Mouse (Mus musculus): ENCODE measurements at regions not wholly inside any gene's neighbourhood (a gene's known extent, or its start where the extent isn't known, plus 50 kb on each side); places are given as distances from the start of the nearest gene placed in this dataset.

- Histone ChIP-seq H3K9ac (no peak overlapping the region), H3K27me3 (no peaks in the 10 kb centered on the region), H3K9me3 (replicated peaks) (no peaks in the 10 kb centered on the region), H3K4me3 (no peak overlapping the region), H3K4me1 (replicated peaks) (no peaks in the 10 kb centered on the region), H3K36me3 (no peaks in the 10 kb centered on the region), H3K27ac (no peak overlapping the region), H3K4me2 (no peak overlapping the region)
- 71% methylated on average over 2 of the region's 2 CpGs for WGBS
- ATAC-seq (replicated peaks; ENCODE audit: insufficient number of reproducible peaks, insufficient read depth, low FRiP score, low read depth): no peak
Observed at GRCm38 (mm10) chr12:26877691-26878121, 408.7 kb downstream of the Cmpk2 start.

GRCm38 (mm10) chr12:26877284-26877683, 408.3 kb downstream of the Cmpk2 start:
- no peak for ATAC-seq (replicated peaks; ENCODE audit: insufficient number of reproducible peaks, insufficient read depth, low FRiP score, low read depth)
- Histone ChIP-seq H3K4me1 (replicated peaks) (no peaks in the 10 kb centered on the region), H3K9me3 (replicated peaks) (no peaks in the 10 kb centered on the region), H3K36me3 (no peaks in the 10 kb centered on the region), H3K27me3 (no peaks in the 10 kb centered on the region), H3K9ac (no peak overlapping the region), H3K4me2 (no peak overlapping the region), H3K27ac (no peak overlapping the region), H3K4me3 (no peak overlapping the region)
- WGBS: 79% methylated on average over 3 of the region's 3 CpGs

GRCm38 (mm10) chr12:26872466-26872865, 403.5 kb downstream of the Cmpk2 start:
- no peaks in the 10 kb centered on the region for H3K27me3 ChIP-seq
- H3K36me3 ChIP-seq: no peaks in the 10 kb centered on the region
- 42% methylated on average over 3 of the region's 3 CpGs for WGBS
- H3K9me3 ChIP-seq (replicated peaks): no peaks in the 10 kb centered on the region
- no peak overlapping the region for H3K4me3 ChIP-seq
- no peak overlapping the region for H3K4me2 ChIP-seq
- H3K27ac ChIP-seq: no peak overlapping the region
- H3K4me1 ChIP-seq (replicated peaks): no peaks in the 10 kb centered on the region
- ATAC-seq (replicated peaks; ENCODE audit: insufficient number of reproducible peaks, insufficient read depth, low FRiP score, low read depth): no peak
- H3K9ac ChIP-seq: no peak overlapping the region

- Histone ChIP-seq H3K4me1 (replicated peaks) (no peaks in the 10 kb centered on the region), H3K27ac (no peak overlapping the region), H3K4me2 (no peak overlapping the region), H3K36me3 (no peaks in the 10 kb centered on the region), H3K9me3 (replicated peaks) (no peaks in the 10 kb centered on the region), H3K4me3 (no peak overlapping the region), H3K27me3 (no peaks in the 10 kb centered on the region), H3K9ac (no peak overlapping the region)
- 80% methylated on average over 6 of the region's 6 CpGs for WGBS
- ATAC-seq (replicated peaks; ENCODE audit: insufficient number of reproducible peaks, insufficient read depth, low FRiP score, low read depth): no peak
Observed at GRCm38 (mm10) chr12:26867731-26868130, 398.7 kb downstream of the Cmpk2 start.

GRCm38 (mm10) chr12:26855091-26855516, 386.1 kb downstream of the Cmpk2 start:
- ATAC-seq (replicated peaks; ENCODE audit: insufficient number of reproducible peaks, insufficient read depth, low FRiP score, low read depth): no peak

GRCm38 (mm10) chr12:26844917-26845316, 375.9 kb downstream of the Cmpk2 start:
- WGBS: 76% methylated on average over 12 of the region's 12 CpGs
- Histone ChIP-seq H3K36me3 (no peaks in the 10 kb centered on the region), H3K4me1 (replicated peaks) (no peaks in the 10 kb centered on the region), H3K9ac (no peak overlapping the region), H3K4me2 (no peak overlapping the region), H3K9me3 (replicated peaks) (no peaks in the 10 kb centered on the region), H3K27me3 (no peaks in the 10 kb centered on the region), H3K4me3 (no peak overlapping the region), H3K27ac (no peak overlapping the region)
- no peak for ATAC-seq (replicated peaks; ENCODE audit: insufficient number of reproducible peaks, insufficient read depth, low FRiP score, low read depth)

More at GRCm38 (mm10) chr12:26855091-26855516, 386.1 kb downstream of the Cmpk2 start:
- 0 out of 2 replicates have a peak, but pooled peaks cover 4% of the 10 kb centered on the region for H3K9me3 ChIP-seq (replicated peaks)
- 0 out of 2 replicates have a peak, but pooled peaks cover 5% of the 10 kb centered on the region for H3K4me1 ChIP-seq (replicated peaks)
- no peaks in the 10 kb centered on the region for H3K36me3 ChIP-seq
- H3K4me3 ChIP-seq: no peak overlapping the region
- H3K4me2 ChIP-seq: no peak overlapping the region
- no peak overlapping the region for H3K9ac ChIP-seq
- no peak overlapping the region for H3K27ac ChIP-seq
- no peaks in the 10 kb centered on the region for H3K27me3 ChIP-seq
- WGBS: 19% methylated on average over 1 of the region's 1 CpGs

GRCm38 (mm10) chr12:26842696-26843095, 373.7 kb downstream of the Cmpk2 start:
- Histone ChIP-seq H3K27ac (no peak overlapping the region), H3K4me2 (no peak overlapping the region), H3K27me3 (no peaks in the 10 kb centered on the region), H3K36me3 (no peaks in the 10 kb centered on the region), H3K9me3 (replicated peaks) (no peaks in the 10 kb centered on the region), H3K4me1 (replicated peaks) (no peaks in the 10 kb centered on the region), H3K9ac (no peak overlapping the region), H3K4me3 (no peak overlapping the region)
- WGBS: 21% methylated on average over 5 of the region's 5 CpGs
- ATAC-seq (replicated peaks; ENCODE audit: insufficient number of reproducible peaks, insufficient read depth, low FRiP score, low read depth): no peak

GRCm38 (mm10) chr12:26821257-26821968, 352.4 kb downstream of the Cmpk2 start:
- H3K9me3 ChIP-seq (replicated peaks): no peaks in the 10 kb centered on the region
- no peaks in the 10 kb centered on the region for H3K36me3 ChIP-seq
- no peak for ATAC-seq (replicated peaks; ENCODE audit: insufficient number of reproducible peaks, insufficient read depth, low FRiP score, low read depth)
- no peak overlapping the region for H3K27ac ChIP-seq
- no peaks in the 10 kb centered on the region for H3K27me3 ChIP-seq
- H3K4me2 ChIP-seq: no peak overlapping the region
- 80% methylated on average over 3 of the region's 3 CpGs for WGBS
- no peaks in the 10 kb centered on the region for H3K4me1 ChIP-seq (replicated peaks)
- H3K4me3 ChIP-seq: no peak overlapping the region
- no peak overlapping the region for H3K9ac ChIP-seq

- Histone ChIP-seq H3K36me3 (no peaks in the 10 kb centered on the region), H3K4me3 (no peak overlapping the region), H3K27me3 (no peaks in the 10 kb centered on the region), H3K9me3 (replicated peaks) (no peaks in the 10 kb centered on the region), H3K4me2 (no peak overlapping the region), H3K27ac (no peak overlapping the region), H3K9ac (no peak overlapping the region), H3K4me1 (replicated peaks) (no peaks in the 10 kb centered on the region)
- no peak for ATAC-seq (replicated peaks; ENCODE audit: insufficient number of reproducible peaks, insufficient read depth, low FRiP score, low read depth)
- WGBS: 86% methylated on average over 3 of the region's 3 CpGs
Observed at GRCm38 (mm10) chr12:26817866-26818265, 348.9 kb downstream of the Cmpk2 start.

GRCm38 (mm10) chr12:26815771-26816170, 346.8 kb downstream of the Cmpk2 start:
- ATAC-seq (replicated peaks; ENCODE audit: insufficient number of reproducible peaks, insufficient read depth, low FRiP score, low read depth): no peak
- no peaks in the 10 kb centered on the region for H3K9me3 ChIP-seq (replicated peaks)
- 76% methylated on average over 8 of the region's 8 CpGs for WGBS
- no peak overlapping the region for H3K4me2 ChIP-seq
- no peak overlapping the region for H3K27ac ChIP-seq
- H3K4me1 ChIP-seq (replicated peaks): no peaks in the 10 kb centered on the region
- H3K27me3 ChIP-seq: no peaks in the 10 kb centered on the region
- H3K9ac ChIP-seq: no peak overlapping the region
- no peak overlapping the region for H3K4me3 ChIP-seq
- no peaks in the 10 kb centered on the region for H3K36me3 ChIP-seq

- no peak for ATAC-seq (replicated peaks; ENCODE audit: insufficient number of reproducible peaks, insufficient read depth, low FRiP score, low read depth)
- Histone ChIP-seq H3K9me3 (replicated peaks) (no peaks in the 10 kb centered on the region), H3K4me2 (no peak overlapping the region), H3K4me3 (no peak overlapping the region), H3K27ac (no peak overlapping the region), H3K27me3 (no peaks in the 10 kb centered on the region), H3K36me3 (no peaks in the 10 kb centered on the region), H3K9ac (no peak overlapping the region), H3K4me1 (replicated peaks) (0 out of 2 replicates have a peak, but pooled peaks cover 3% of the 10 kb centered on the region)
- 79% methylated on average over 5 of the region's 5 CpGs for WGBS
Observed at GRCm38 (mm10) chr12:26810565-26811177, 341.7 kb downstream of the Cmpk2 start.

GRCm38 (mm10) chr12:26809670-26810069, 340.7 kb downstream of the Cmpk2 start:
- Histone ChIP-seq H3K4me1 (replicated peaks) (0 out of 2 replicates have a peak, but pooled peaks cover 3% of the 10 kb centered on the region), H3K9ac (no peak overlapping the region), H3K4me2 (no peak overlapping the region), H3K27me3 (no peaks in the 10 kb centered on the region), H3K9me3 (replicated peaks) (no peaks in the 10 kb centered on the region), H3K4me3 (no peak overlapping the region), H3K36me3 (no peaks in the 10 kb centered on the region), H3K27ac (no peak overlapping the region)
- no peak for ATAC-seq (replicated peaks; ENCODE audit: insufficient number of reproducible peaks, insufficient read depth, low FRiP score, low read depth)
- WGBS: 11% methylated on average over 4 of the region's 4 CpGs
